Mouse (Mus musculus) midbrain, postnatal 0 days (tissue): ENCODE data around the gene Cnnm1. TPM values are rescaled to one million over a fixed set of nuclear protein-coding genes. Genes with fewer than 3 reads are reported as not detected.

Experiments
- ATAC-seq: fragments of 200-750 bp; cut with Nextera tagmentation; 2 replicates; pipeline ENCODE4 v1.8.0; 2017; ENCODE audit warnings: moderate number of reproducible peaks, mild to moderate bottlenecking, moderate TSS enrichment, moderate library complexity; ENCODE audit not compliant: low FRiP score
- DNase-seq: peaks from one replicate; pipeline ENCODE4 v3.0.0-alpha.2; 2015; ENCODE audit warnings: low spot score
- H3K27ac ChIP-seq: fragments of 300-500 bp; sonication (generic); 2 replicates; pipeline ENCODE4 v1.5.1; 2014; ENCODE audit warnings: low read depth, mild to moderate bottlenecking, low read length, mixed read lengths
- H3K27me3 ChIP-seq: fragments of 300-500 bp; sonication (generic); 2 replicates; pipeline ENCODE4 v1.6.1; 2014; ENCODE audit warnings: low read length, control low read depth, mixed read lengths; ENCODE audit not compliant: insufficient read depth
- H3K36me3 ChIP-seq: fragments of 300-500 bp; sonication (generic); 2 replicates; pipeline ENCODE4 v1.6.1; 2014; ENCODE audit warnings: low read length, control low read depth, mixed read lengths; ENCODE audit not compliant: insufficient read depth
- H3K4me1 ChIP-seq: fragments of 300-500 bp; sonication (generic); 2 replicates; pipeline ENCODE4 v1.6.1; 2014; ENCODE audit warnings: mild to moderate bottlenecking, control low read depth, antibody characterized with exemption, low read length, mixed read lengths; ENCODE audit not compliant: insufficient read depth
- H3K4me2 ChIP-seq: fragments of 300-500 bp; sonication (generic); 2 replicates; pipeline ENCODE4 v1.6.1; 2014; ENCODE audit warnings: low read depth, mild to moderate bottlenecking, low read length, mixed read lengths; ENCODE audit not compliant: poor library complexity, severe bottlenecking
- H3K4me3 ChIP-seq: fragments of 300-500 bp; sonication (generic); 2 replicates; pipeline ENCODE4 v1.5.1; 2014; ENCODE audit warnings: low read depth, mild to moderate bottlenecking, low read length, moderate library complexity
- H3K9ac ChIP-seq: fragments of 300-500 bp; sonication (generic); replicated peaks from 2 replicates; pipeline ENCODE4 v1.6.1; 2014; ENCODE audit warnings: mild to moderate bottlenecking, low read length, moderate library complexity, mixed read lengths; ENCODE audit not compliant: poor library complexity, severe bottlenecking
- H3K9me3 ChIP-seq: fragments of 300-500 bp; sonication (generic); 2 replicates; pipeline ENCODE4 v1.6.1; 2016; ENCODE audit warnings: low read length, control low read depth
- CTCF ChIP-seq: IDR thresholded peaks from 2 replicates; pipeline ENCODE4 v1.5.1; 2016; ENCODE audit warnings: antibody characterized with exemption, mild to moderate bottlenecking
- WGBS: fragments of 180-500 bp; shearing (Covaris S2); extraction: QIAGEN DNeasy Blood & Tissue Kit; methylation state at CpG from one replicate; pipeline ENCODE4 v1.1.7; 2014; 5-methylcytosine and 5-hydroxymethylcytosine counted together
- polyA plus RNA-seq: library from polyadenylated mRNA; unstranded; fragments of >200 nt; fragmentation: Nextera tagmentation; extraction: Ambion mirVana; gene quantifications from 2 replicates; pipeline ENCODE4 v1.2.1, GENCODE M21; 2015
- total RNA-seq: library from RNA; depleted of rRNA; stranded (reverse); fragments of >200 nt; gene quantifications from 2 replicates; pipeline ENCODE4 v1.2.3, GENCODE M21; 2014

The Cnnm1 gene
- total and polyA plus RNA-seq, 2 experiments from 2014 or later, result 3.3 to 7.5 TPM

GRCm38 (mm10) chr19:43442906-43443305, 2.7 kb downstream of the Cnnm1 start:
- 92% methylated on average over 5 of the region's 5 CpGs for WGBS
- no peak overlapping the region for H3K4me3 ChIP-seq
- no peak overlapping the region for H3K9ac ChIP-seq

GRCm38 (mm10) chr19:43444636-43445205, 4.5 kb downstream of the Cnnm1 start:
- 74% methylated on average over 6 of the region's 6 CpGs for WGBS

More at GRCm38 (mm10) chr19:43442906-43443305, 2.7 kb downstream of the Cnnm1 start:
- no peak overlapping the region for H3K4me2 ChIP-seq
- H3K36me3 ChIP-seq, result no peaks in the 10 kb centered on the region
- no peak for ATAC-seq
- no peaks in the 10 kb centered on the region for H3K27me3 ChIP-seq
- TF ChIP-seq CTCF, result no peak
- peaks cover 8% of the 10 kb centered on the region; the same call in 1 of the 2 replicates for H3K4me1 ChIP-seq
- H3K27ac ChIP-seq, result no peak overlapping the region
- H3K9me3 ChIP-seq, result no peaks in the 10 kb centered on the region
- no peak for DNase-seq

GRCm38 (mm10) chr19:43451563-43451962, 11.3 kb downstream of the Cnnm1 start:
- 84% methylated on average over 10 of the region's 10 CpGs for WGBS
- TF ChIP-seq CTCF, result no peak
- H3K36me3 ChIP-seq, result no peaks in the 10 kb centered on the region

More at GRCm38 (mm10) chr19:43444636-43445205, 4.5 kb downstream of the Cnnm1 start:
- Histone ChIP-seq H3K4me1 (peaks cover 8% of the 10 kb centered on the region; the same call in 1 of the 2 replicates), H3K4me2 (no peak overlapping the region), H3K27me3 (no peaks in the 10 kb centered on the region), H3K36me3 (no peaks in the 10 kb centered on the region), H3K9ac (no peak overlapping the region), H3K9me3 (no peaks in the 10 kb centered on the region), H3K27ac (no peak overlapping the region), H3K4me3 (no peak overlapping the region)
- no peak for TF ChIP-seq CTCF
- DNase-seq (no peak), ATAC-seq (no peak)

GRCm38 (mm10) chr19:43452176-43452575, 11.9 kb downstream of the Cnnm1 start:
- Histone ChIP-seq H3K27ac (no peak overlapping the region), H3K27me3 (no peaks in the 10 kb centered on the region), H3K4me2 (no peak overlapping the region), H3K9me3 (no peaks in the 10 kb centered on the region), H3K4me3 (no peak overlapping the region), H3K9ac (no peak overlapping the region), H3K36me3 (no peaks in the 10 kb centered on the region), H3K4me1 (no peaks in the 10 kb centered on the region)
- DNase-seq, result peak; percentile 30
- 81% methylated on average over 5 of the region's 5 CpGs for WGBS
- ATAC-seq, result no peak
- TF ChIP-seq CTCF, result no peak

More at GRCm38 (mm10) chr19:43451563-43451962, 11.3 kb downstream of the Cnnm1 start:
- Histone ChIP-seq H3K27ac (no peak overlapping the region), H3K9me3 (no peaks in the 10 kb centered on the region), H3K4me1 (no peaks in the 10 kb centered on the region), H3K27me3 (no peaks in the 10 kb centered on the region), H3K4me2 (no peak overlapping the region), H3K4me3 (no peak overlapping the region), H3K9ac (no peak overlapping the region)
- DNase-seq (no peak), ATAC-seq (no peak)

- no peaks in the 10 kb centered on the region for H3K9me3 ChIP-seq
- DNase-seq, result no peak
- ATAC-seq, result no peak
- H3K27ac ChIP-seq, result no peak overlapping the region
- TF ChIP-seq CTCF, result no peak
- no peaks in the 10 kb centered on the region for H3K36me3 ChIP-seq
- H3K27me3 ChIP-seq, result no peaks in the 10 kb centered on the region
- H3K9ac ChIP-seq, result no peak overlapping the region
- no peaks in the 10 kb centered on the region for H3K4me1 ChIP-seq
- no peak overlapping the region for H3K4me3 ChIP-seq
- WGBS, result 84% methylated on average over 4 of the region's 4 CpGs
- H3K4me2 ChIP-seq, result no peak overlapping the region
Measured at GRCm38 (mm10) chr19:43453025-43453424, 12.8 kb downstream of the Cnnm1 start.

- Histone ChIP-seq H3K27me3 (no peaks in the 10 kb centered on the region), H3K9me3 (no peaks in the 10 kb centered on the region), H3K36me3 (no peaks in the 10 kb centered on the region), H3K4me3 (no peak overlapping the region), H3K4me2 (no peak overlapping the region), H3K27ac (no peak overlapping the region), H3K9ac (no peak overlapping the region), H3K4me1 (no peaks in the 10 kb centered on the region)
- DNase-seq (no peak), ATAC-seq (no peak)
- no peak for TF ChIP-seq CTCF
- WGBS, result 72% methylated on average over 4 of the region's 4 CpGs
Measured at GRCm38 (mm10) chr19:43459948-43460347, 19.7 kb downstream of the Cnnm1 start.
